Mouse (Mus musculus) kidney, adult 2 months (tissue): ENCODE data around the gene Zfp689. TPM values are rescaled to one million over a fixed set of nuclear protein-coding genes. Genes with fewer than 3 reads are reported as not detected.

Experiments
- DNase-seq: peaks from one replicate; pipeline ENCODE4 v3.0.0; 2021
- H3K27ac ChIP-seq: fragments of 200-500 bp; 2 replicates; pipeline ENCODE4 v1.5.1; 2012; ENCODE audit warnings: low read depth, low read length, control low read depth, inconsistent platforms; ENCODE audit not compliant: insufficient read depth
- H3K27me3 ChIP-seq: fragments of 200-500 bp; replicated peaks from 2 replicates; pipeline ENCODE4 v1.6.1; 2012; ENCODE audit warnings: mild to moderate bottlenecking, moderate library complexity, low read length, inconsistent platforms; ENCODE audit not compliant: control insufficient read depth, insufficient read depth
- H3K36me3 ChIP-seq: fragments of 200-500 bp; 2 replicates; pipeline ENCODE4 v1.6.1; 2012; ENCODE audit warnings: mild to moderate bottlenecking, moderate library complexity, low read length, inconsistent platforms; ENCODE audit not compliant: control insufficient read depth, insufficient read depth
- H3K4me1 ChIP-seq: fragments of 200-500 bp; 2 replicates; pipeline ENCODE4 v1.6.1; 2011; ENCODE audit warnings: low read length; ENCODE audit not compliant: control insufficient read depth, insufficient read depth
- H3K4me3 ChIP-seq: fragments of 200-500 bp; 2 replicates; pipeline ENCODE4 v1.5.1; 2011; ENCODE audit warnings: mild to moderate bottlenecking, low read depth, low read length, control low read depth; ENCODE audit not compliant: insufficient read depth
- CTCF ChIP-seq: fragments of 200-500 bp; conservative IDR thresholded peaks from 2 replicates; pipeline ENCODE4 v1.5.1; 2011; ENCODE audit warnings: low read depth, mild to moderate bottlenecking, control low read depth, low read length, moderate library complexity, mixed read lengths; ENCODE audit not compliant: insufficient read depth, insufficient read length
- POLR2A ChIP-seq: fragments of 200-500 bp; IDR thresholded peaks from one replicate; pipeline ENCODE4 v1.6.1; 2011; ENCODE audit warnings: low read depth, low read length, control low read depth
- WGBS: fragments of 180-500 bp; shearing (Covaris S2); methylation state at CpG from one replicate; pipeline ENCODE4 v1.1.7; 2018; 5-methylcytosine and 5-hydroxymethylcytosine counted together
- polyA plus RNA-seq: library from polyadenylated mRNA; depleted of rRNA; stranded (reverse); fragments of >200 nt; gene quantifications from 2 replicates; pipeline ENCODE4 v1.2.3, GENCODE M21; 2012

The Zfp689 gene
- polyA plus RNA-seq, 1 experiment, result 3.0 TPM

DNA sequence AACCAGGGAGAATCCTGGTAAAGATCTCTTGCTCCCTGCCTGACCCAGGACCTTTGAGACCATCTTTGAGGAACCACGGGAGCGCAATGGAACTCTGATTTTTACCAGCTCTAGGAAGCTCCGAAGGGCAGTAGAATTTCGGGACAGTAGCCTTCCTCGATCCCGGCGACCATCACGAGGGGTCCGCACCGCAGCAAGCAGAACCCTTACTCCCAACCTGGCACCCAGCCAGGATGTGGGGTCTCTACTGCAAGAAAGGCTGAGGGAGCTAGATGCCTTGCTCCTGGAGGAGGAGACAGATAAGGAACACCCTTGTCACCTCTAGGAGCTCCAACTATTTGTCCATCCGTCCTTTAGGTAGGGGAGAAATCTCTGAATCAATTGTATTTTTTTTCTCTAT, 27.4 kb upstream of the Zfp689 start:
- TF ChIP-seq CTCF, result no peak
- TF ChIP-seq POLR2A, result no peak
- H3K27me3 ChIP-seq, result no peaks in the 10 kb centered on the region

DNA sequence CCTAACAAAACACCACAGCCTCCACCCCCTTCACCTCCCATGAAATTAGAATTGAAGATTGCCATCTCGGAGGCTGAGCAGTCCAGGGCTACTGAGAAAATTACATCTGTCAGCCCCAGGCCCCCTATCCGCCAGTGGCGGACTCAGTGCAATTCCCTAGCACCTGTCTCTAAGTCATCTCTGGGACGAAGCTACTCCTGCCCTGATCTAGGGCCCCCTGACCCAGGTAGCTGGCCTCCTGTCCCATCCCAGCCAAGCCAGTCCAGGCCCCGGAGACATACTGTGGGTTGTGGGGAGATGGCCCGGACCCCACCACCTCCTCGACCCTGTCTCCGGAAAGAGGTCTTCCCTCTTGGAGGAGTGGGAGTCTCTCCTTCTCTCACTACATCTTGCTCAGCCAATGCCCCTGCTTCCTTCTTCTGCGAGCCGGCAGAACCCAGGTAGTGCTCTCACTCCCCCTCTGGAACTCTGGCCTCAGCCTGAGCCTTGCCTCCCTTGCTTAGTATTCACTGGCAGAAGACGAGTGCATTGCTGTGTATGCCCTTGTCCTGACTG, 26.3 kb upstream of the Zfp689 start:
- DNase-seq, result no peak
- Histone ChIP-seq H3K36me3 (no peaks in the 10 kb centered on the region; the same call in none of the 2 replicates), H3K27me3 (no peaks in the 10 kb centered on the region), H3K4me1 (peaks cover 10% of the 10 kb centered on the region; the same call in 1 of the 2 replicates), H3K4me3 (no peak overlapping the region), H3K27ac (no peak overlapping the region)
- 89% methylated on average over 11 of the region's 11 CpGs for WGBS
- TF ChIP-seq CTCF (no peak), POLR2A (no peak)

More for the DNA sequence above, 27.4 kb upstream of the Zfp689 start:
- Histone ChIP-seq H3K4me1 (peaks cover 17% of the 10 kb centered on the region; the same call in 1 of the 2 replicates), H3K36me3 (no peaks in the 10 kb centered on the region; the same call in none of the 2 replicates), H3K27ac (no peak overlapping the region), H3K4me3 (no peak overlapping the region)
- no peak for DNase-seq
- 94% methylated on average over 11 of the region's 11 CpGs for WGBS

DNA sequence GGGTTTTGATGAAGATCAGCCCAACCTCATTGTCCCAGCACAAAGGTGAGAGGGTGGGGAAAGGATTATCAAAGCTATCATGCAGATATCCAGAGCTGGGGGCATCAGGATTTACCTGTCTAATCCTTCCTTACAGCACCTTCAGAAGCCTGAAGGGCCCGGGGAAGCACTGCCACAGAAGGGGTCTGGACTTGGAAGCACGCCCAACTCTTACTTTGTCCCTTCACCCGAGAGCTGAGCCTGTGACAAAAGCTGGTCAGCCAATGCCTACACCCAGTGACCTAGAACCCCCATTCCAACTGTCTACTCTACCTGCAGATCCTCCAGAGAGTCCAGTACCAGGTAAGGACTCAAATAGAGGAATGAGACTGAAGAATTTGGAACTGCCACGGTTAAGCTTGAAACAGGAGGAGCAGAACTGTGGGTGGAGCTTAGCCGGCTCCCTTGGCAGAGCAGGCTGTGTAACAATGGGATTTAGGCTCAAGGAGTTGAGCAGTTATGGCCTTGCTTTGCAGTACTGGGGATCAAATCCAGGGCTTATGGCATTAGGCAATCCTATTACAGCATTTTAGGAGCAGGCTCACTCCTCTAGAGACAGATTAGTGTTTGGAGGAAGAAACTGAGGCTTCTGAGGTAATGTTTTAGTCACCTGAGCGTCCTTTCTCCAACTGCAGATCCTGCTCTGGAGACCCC, 25.6 kb upstream of the Zfp689 start:
- Histone ChIP-seq H3K36me3 (no peaks in the 10 kb centered on the region; the same call in none of the 2 replicates), H3K4me1 (peaks cover 10% of the 10 kb centered on the region; the same call in 1 of the 2 replicates), H3K4me3 (no peak overlapping the region), H3K27ac (no peak overlapping the region), H3K27me3 (no peaks in the 10 kb centered on the region)
- peak; percentile 26 for DNase-seq
- 57% methylated on average over 6 of the region's 6 CpGs for WGBS
- TF ChIP-seq CTCF, result no peak
- TF ChIP-seq POLR2A, result no peak

DNA sequence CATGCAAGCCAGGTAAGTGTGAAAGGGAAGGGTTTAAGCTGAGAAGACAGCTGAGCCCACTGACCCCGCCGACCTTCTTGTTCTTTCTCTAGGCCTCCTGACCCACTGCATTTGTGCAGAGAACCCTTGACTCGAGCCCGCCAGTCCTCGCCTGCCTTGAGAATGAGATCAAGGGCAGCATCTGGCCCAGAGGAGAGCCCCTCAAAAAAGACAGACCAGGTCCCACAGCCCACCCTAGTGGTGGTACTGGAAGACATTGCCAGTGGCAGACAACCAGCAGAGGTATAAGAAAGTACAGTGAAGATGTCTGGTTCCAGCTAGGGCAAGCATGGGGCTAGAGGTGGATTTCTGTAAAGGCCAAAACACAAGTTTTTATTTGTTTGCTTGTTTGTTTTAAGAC, 24.7 kb upstream of the Zfp689 start:
- no peak overlapping the region for H3K4me3 ChIP-seq
- TF ChIP-seq POLR2A (no peak), CTCF (no peak)
- H3K36me3 ChIP-seq, result no peaks in the 10 kb centered on the region; the same call in none of the 2 replicates
- 90% methylated on average over 5 of the region's 5 CpGs for WGBS
- DNase-seq, result no peak
- H3K4me1 ChIP-seq, result peaks cover 10% of the 10 kb centered on the region; the same call in 1 of the 2 replicates
- no peak overlapping the region for H3K27ac ChIP-seq
- no peaks in the 10 kb centered on the region for H3K27me3 ChIP-seq

DNA sequence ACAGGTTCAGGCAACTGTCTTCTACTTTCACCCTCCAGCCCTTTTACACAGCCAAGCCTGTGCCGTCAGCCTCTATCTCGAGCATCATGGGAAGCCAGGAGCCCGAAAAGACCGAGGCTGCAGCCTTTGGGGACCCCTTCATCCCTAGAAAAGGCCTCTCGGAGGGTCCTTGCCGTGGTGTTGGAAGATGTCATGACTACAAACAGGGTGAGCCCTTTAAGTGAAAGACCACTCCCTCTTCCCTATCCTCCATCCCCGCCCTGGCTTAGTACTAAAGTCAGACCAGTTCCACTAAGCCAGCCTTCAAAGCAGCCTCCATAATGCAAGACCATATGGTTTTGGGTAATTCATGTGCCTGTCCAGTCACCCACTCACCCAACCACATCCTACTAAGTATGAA, 23.1 kb upstream of the Zfp689 start:
- peak overlapping the region; percentile 82 for H3K4me3 ChIP-seq
- H3K27me3 ChIP-seq, result no peaks in the 10 kb centered on the region
- no peaks in the 10 kb centered on the region; the same call in none of the 2 replicates for H3K36me3 ChIP-seq
- TF ChIP-seq CTCF, result no peak
- TF ChIP-seq POLR2A, result no peak
- 1% methylated on average over 7 of the region's 7 CpGs for WGBS
- peaks cover 10% of the 10 kb centered on the region; the same call in 1 of the 2 replicates for H3K4me1 ChIP-seq
- DNase-seq, result peak; percentile 16
- peak overlapping the region; percentile 94 for H3K27ac ChIP-seq

DNA sequence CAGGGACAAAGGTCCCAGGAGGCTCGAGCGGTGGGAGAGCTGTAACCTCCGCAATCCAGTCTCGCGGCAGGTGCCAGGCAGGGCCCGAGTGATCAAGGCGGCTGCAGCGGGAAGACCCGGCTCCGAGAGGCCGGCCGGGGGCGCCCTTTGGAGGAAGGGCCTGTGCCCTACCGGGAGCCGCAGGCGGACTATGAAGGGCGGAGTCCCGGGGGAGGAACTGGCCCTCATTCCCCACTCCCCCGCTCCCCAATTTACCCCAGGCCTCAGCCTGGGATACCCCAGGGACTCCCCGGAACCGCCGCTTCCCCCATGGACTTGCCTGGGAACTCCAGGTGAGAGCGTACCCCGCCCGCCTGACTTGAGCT, 22.7 kb upstream of the Zfp689 start:
- peaks cover 10% of the 10 kb centered on the region; the same call in 1 of the 2 replicates for H3K4me1 ChIP-seq
- DNase-seq, result no peak
- WGBS, result under 1% methylated on average over 25 of the region's 25 CpGs
- H3K4me3 ChIP-seq, result peak overlapping the region; percentile 82
- no peaks in the 10 kb centered on the region for H3K27me3 ChIP-seq
- H3K27ac ChIP-seq, result peak overlapping the region; percentile 94
- TF ChIP-seq CTCF, result no peak
- TF ChIP-seq POLR2A, result no peak
- no peaks in the 10 kb centered on the region; the same call in none of the 2 replicates for H3K36me3 ChIP-seq
